Comparison of ENCODE assay signal across 9 mouse cellular contexts in genomic region chr17:72522381-72522780, GRCm38 (mm10).
A peak's percentile ranks its signal among the peaks of the same experiment; 100 is the strongest.
DNase-seq lines count a peak whose midpoint lies in the region; ATAC-seq lines count a peak whose summit lies in the region.
"Had no signal": no experiment of that assay in that cellular context is flagged by ENCODE, and none has a peak within 500 bp of the region (broad histone marks: within the 10 kb centered on the region; RNA-seq: fewer than 3 reads in every experiment).

No protein-coding gene starts in this region.

- 24% methylated on average over 4 of the region's 4 CpGs for WGBS in limb, embryonic 10.5 days

- H3K4me1 ChIP-seq in limb, embryonic 10.5 days, result no peaks in the 10 kb centered on the region
- H3K4me1 ChIP-seq: embryonic facial prominence, embryonic 13.5 days had no signal

- peak; percentile 16 for DNase-seq in thymus, postnatal 4 days
- DNase-seq in thymus, postnatal 0 days (ENCODE audit: low spot score), result no peak
- peak; percentile 64 for DNase-seq in cerebellum, adult 11-12 months
- DNase-seq in kidney, adult 8-10 months, result peak; percentile 11 to 48
- DNase-seq in limb, embryonic 10.5 days (ENCODE audit: low spot score), result peak; percentile 35
- peak; percentile 32 for DNase-seq in ovary, postnatal 36 days (ENCODE audit: low spot score)

- no peak overlapping the region for H3K27ac ChIP-seq in limb, embryonic 10.5 days
- H3K27ac ChIP-seq: embryonic facial prominence, embryonic 13.5 days had no signal

- no peaks in the 10 kb centered on the region for H3K9me3 ChIP-seq in limb, embryonic 10.5 days (replicated peaks)
- H3K9me3 ChIP-seq: embryonic facial prominence, embryonic 13.5 days had no signal

- no peaks in the 10 kb centered on the region for H3K27me3 ChIP-seq in limb, embryonic 10.5 days (ENCODE audit: low read depth, poor library complexity, severe bottlenecking)
- H3K27me3 ChIP-seq: embryonic facial prominence, embryonic 13.5 days had no signal

- ATAC-seq in frontal cortex, adult (ENCODE audit: low TSS enrichment), result peak; percentile 93
- ATAC-seq in erythroblast, adult 5-6 weeks (replicated peaks; ENCODE audit: low FRiP score, poor library complexity, severe bottlenecking), result no peak

- no peak overlapping the region for H3K4me3 ChIP-seq in limb, embryonic 10.5 days
- H3K4me3 ChIP-seq: embryonic facial prominence, embryonic 13.5 days had no signal

- H3K36me3 ChIP-seq in limb, embryonic 10.5 days, result no peaks in the 10 kb centered on the region
- H3K36me3 ChIP-seq: embryonic facial prominence, embryonic 13.5 days had no signal
